Mouse (Mus musculus) C2C12 (cell line): Measurements from ENCODE around the gene Tbc1d22b. TPM values are rescaled to one million over a fixed set of nuclear protein-coding genes. Genes with fewer than 3 reads are reported as not detected.

Experiments used
- H3K27me3 ChIP-seq: one replicate; pipeline ENCODE4 v1.6.1; 2011; ENCODE audit not compliant: control insufficient read depth, insufficient read depth, insufficient read length
- H3K36me3 ChIP-seq: one replicate; pipeline ENCODE4 v1.6.1; 2011; ENCODE audit not compliant: control insufficient read depth, insufficient read depth
- H3K4me3 ChIP-seq: one replicate; pipeline ENCODE4 v1.5.1; 2011; ENCODE audit warnings: mild to moderate bottlenecking, control low read depth; ENCODE audit not compliant: poor library complexity, insufficient read depth, severe bottlenecking
- H3K79me2 ChIP-seq: one replicate; pipeline ENCODE4 v1.6.1; 2011; ENCODE audit not compliant: control insufficient read depth, insufficient read depth
- H3K79me3 ChIP-seq: one replicate; pipeline ENCODE4 v1.6.1; 2011; ENCODE audit warnings: low read depth, control low read depth
- H3ac ChIP-seq: one replicate; pipeline ENCODE3; 2011; ENCODE audit warnings: low read depth; ENCODE audit not compliant: control insufficient read depth, insufficient read length
- CEBPB ChIP-seq: IDR thresholded peaks from one replicate; pipeline ENCODE4 v1.6.1; 2011; ENCODE audit warnings: low read depth, mild to moderate bottlenecking, control low read depth, moderate library complexity
- CTCF ChIP-seq: IDR thresholded peaks from one replicate; pipeline ENCODE4 v1.5.1; 2011; ENCODE audit not compliant: control insufficient read depth, insufficient read depth, insufficient read length
- FOSL1 ChIP-seq: IDR thresholded peaks from one replicate; pipeline ENCODE4 v1.8.0; 2011; ENCODE audit warnings: mild to moderate bottlenecking, low read length; ENCODE audit not compliant: poor library complexity, insufficient read depth, severe bottlenecking
- MAX ChIP-seq: IDR thresholded peaks from one replicate; pipeline ENCODE4 v1.6.1; 2011; ENCODE audit warnings: mild to moderate bottlenecking, control low read depth
- MYOD1 ChIP-seq: IDR thresholded peaks from one replicate; pipeline ENCODE4 v1.6.1; 2011; ENCODE audit warnings: low read depth; ENCODE audit not compliant: control insufficient read depth, insufficient read length
- MYOG ChIP-seq: IDR thresholded peaks from one replicate; pipeline ENCODE4 v1.6.1; 2011; ENCODE audit not compliant: control insufficient read depth, insufficient read length; ENCODE audit errors: extremely low read depth
- USF1 ChIP-seq: IDR thresholded peaks from one replicate; pipeline ENCODE4 v1.6.1; 2011; ENCODE audit warnings: low read depth, mild to moderate bottlenecking, control low read depth, moderate library complexity
- polyA plus RNA-seq: library from polyadenylated mRNA; unstranded; fragments of >200 nt; fragmentation: generic; extraction: Trizol; gene quantifications from one replicate; pipeline ENCODE4 v1.2.1, GENCODE M21; 2012; ENCODE audit warnings: missing spikeins

Gene Tbc1d22b
- polyA plus RNA-seq, 1 experiment: 7.9 TPM

DNA sequence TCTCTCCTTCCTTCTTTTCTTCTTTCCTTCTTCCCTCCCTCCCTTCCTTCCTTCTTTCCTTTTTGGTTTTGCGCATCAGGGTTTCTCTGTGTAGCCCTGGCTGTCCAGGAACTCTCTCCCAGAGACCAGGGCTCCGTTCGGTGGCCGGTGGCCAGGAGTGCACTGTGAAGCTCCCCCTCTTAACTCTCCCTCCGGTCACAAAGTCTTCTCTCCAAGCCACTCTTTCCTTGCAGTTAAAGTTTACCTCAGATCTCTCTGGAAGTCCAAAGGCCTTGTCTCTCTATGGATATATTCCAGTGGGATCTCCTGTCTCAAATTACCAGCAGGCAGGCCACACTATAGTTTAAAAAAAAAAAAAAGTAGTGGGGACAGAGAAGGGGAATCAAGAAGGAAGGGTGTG, 4.3 kb upstream of the Tbc1d22b start:
- Histone ChIP-seq H3K4me3 (no peak overlapping the region), H3K79me3 (peaks cover 4% of the 10 kb centered on the region), H3ac (no peak overlapping the region), H3K79me2 (peaks cover 6% of the 10 kb centered on the region), H3K36me3 (no peaks in the 10 kb centered on the region), H3K27me3 (no peaks in the 10 kb centered on the region)
- TF ChIP-seq CTCF (no peak), MYOD1 (no peak), CEBPB (no peak), USF1 (no peak), MAX (no peak), FOSL1 (no peak), MYOG (no peak)

DNA sequence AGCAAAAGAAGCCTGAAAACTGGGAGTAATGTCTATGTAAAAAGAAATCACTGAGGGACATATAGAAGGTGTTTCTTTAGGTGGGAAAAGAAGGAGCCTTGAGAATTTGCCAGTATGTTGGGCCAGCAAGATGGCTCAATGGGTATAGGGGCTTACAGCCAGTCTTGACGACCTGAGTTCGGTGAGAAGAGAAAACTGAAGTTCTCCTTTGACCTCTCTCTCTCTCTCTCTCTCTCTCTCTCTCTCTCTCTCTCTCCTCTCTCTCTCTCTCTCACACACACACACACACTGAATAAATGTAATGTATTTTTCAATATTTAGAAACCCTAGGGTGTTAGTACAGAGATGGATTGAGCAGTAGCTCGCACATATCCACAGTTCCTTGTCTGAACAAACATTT, 1.1 kb upstream of the Tbc1d22b start:
- TF ChIP-seq USF1 (no peak), FOSL1 (no peak), CEBPB (no peak), MAX (no peak), MYOD1 (no peak), CTCF (no peak), MYOG (no peak)
- no peaks in the 10 kb centered on the region for H3K27me3 ChIP-seq

GRCm38 (mm10) chr17:29548994-29549393, 591 bp upstream of the Tbc1d22b start:
- H3K79me3 ChIP-seq: peaks cover 6% of the 10 kb centered on the region
- peaks cover 19% of the 10 kb centered on the region for H3K79me2 ChIP-seq
- H3K27me3 ChIP-seq: no peaks in the 10 kb centered on the region
- H3ac ChIP-seq: no peak overlapping the region
- TF ChIP-seq USF1: no peak
- no peak for TF ChIP-seq CTCF
- no peak for TF ChIP-seq FOSL1
- TF ChIP-seq MYOD1: no peak
- no peak overlapping the region for H3K4me3 ChIP-seq
- no peaks in the 10 kb centered on the region for H3K36me3 ChIP-seq

More for the DNA sequence above, 1.1 kb upstream of the Tbc1d22b start:
- H3K4me3 ChIP-seq: no peak overlapping the region
- H3K79me2 ChIP-seq: peaks cover 19% of the 10 kb centered on the region
- no peaks in the 10 kb centered on the region for H3K36me3 ChIP-seq
- H3ac ChIP-seq: no peak overlapping the region
- peaks cover 6% of the 10 kb centered on the region for H3K79me3 ChIP-seq

DNA sequence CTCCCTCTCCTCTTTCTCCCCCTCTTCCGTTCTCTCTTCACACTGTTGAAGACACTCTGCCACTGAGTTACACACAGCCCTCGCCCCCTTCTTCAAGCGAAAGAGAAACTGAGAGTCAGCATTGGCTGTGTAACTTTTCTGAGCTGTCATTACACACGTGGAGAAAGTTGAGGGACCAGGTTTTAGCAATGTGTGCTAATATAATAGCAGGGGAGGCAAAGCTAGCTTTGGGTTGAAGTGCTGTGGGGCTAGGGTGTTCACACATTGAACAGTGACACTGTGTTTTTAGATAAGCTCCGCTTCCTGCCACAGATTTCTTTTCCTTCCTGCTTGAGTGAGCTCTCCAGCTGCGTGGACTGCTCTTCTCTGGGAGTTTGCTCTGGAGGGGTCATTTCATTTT, 1.4 kb downstream of the Tbc1d22b start:
- Histone ChIP-seq H3K36me3 (no peaks in the 10 kb centered on the region), H3K4me3 (no peak overlapping the region), H3ac (no peak overlapping the region), H3K79me3 (peaks cover 6% of the 10 kb centered on the region), H3K27me3 (no peaks in the 10 kb centered on the region), H3K79me2 (peaks cover 19% of the 10 kb centered on the region)
- TF ChIP-seq FOSL1 (no peak), MYOG (no peak), MYOD1 (no peak), USF1 (no peak), CEBPB (no peak), CTCF (no peak), MAX (no peak)

- H3K4me3 ChIP-seq: no peak within 1 kb of the TSS
Observed at GRCm38 (mm10) chr17:29552162-29552732, 2.7 kb downstream of the Tbc1d22b start, which contains the start of gene Tmem217. Tmem217 (minus strand) TSS chr17:29552385.

DNA sequence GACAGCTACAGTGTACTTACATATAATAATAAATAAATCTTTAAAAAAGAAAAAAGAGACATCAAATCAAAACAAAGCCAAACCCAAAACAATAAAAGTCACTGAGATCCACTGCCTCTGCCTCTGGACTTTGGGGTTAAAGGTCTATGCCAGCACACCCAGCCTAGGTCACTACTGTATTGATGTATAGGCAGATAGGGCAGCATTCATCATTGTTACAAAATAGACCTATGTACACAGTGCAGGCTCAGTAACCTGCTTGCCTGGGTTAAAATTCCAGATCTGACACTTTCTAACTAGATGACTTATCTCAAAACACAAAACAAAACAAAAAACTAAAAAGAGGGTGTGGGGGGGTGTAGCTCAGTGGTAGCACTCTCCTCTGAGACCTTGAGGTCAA, 4.6 kb downstream of the Tbc1d22b start:
- H3K36me3 ChIP-seq: no peaks in the 10 kb centered on the region
- H3K4me3 ChIP-seq: no peak overlapping the region
- H3ac ChIP-seq: no peak overlapping the region
- TF ChIP-seq USF1 (no peak), FOSL1 (no peak), CTCF (no peak), MYOG (no peak), CEBPB (no peak), MYOD1 (no peak), MAX (no peak)
- peaks cover 6% of the 10 kb centered on the region for H3K79me3 ChIP-seq
- H3K27me3 ChIP-seq: no peaks in the 10 kb centered on the region
- H3K79me2 ChIP-seq: peaks cover 19% of the 10 kb centered on the region

More at GRCm38 (mm10) chr17:29552162-29552732, 2.7 kb downstream of the Tbc1d22b start, which contains the start of gene Tmem217:
- Histone ChIP-seq H3K36me3 (no peaks in the 10 kb centered on the region), H3K79me3 (peaks cover 6% of the 10 kb centered on the region), H3K27me3 (no peaks in the 10 kb centered on the region), H3K79me2 (peaks cover 19% of the 10 kb centered on the region), H3ac (no peak within 1 kb of the TSS)
- TF ChIP-seq MYOD1: no peak
- TF ChIP-seq CTCF: no peak
- TF ChIP-seq CEBPB: no peak
- no peak for TF ChIP-seq USF1
- TF ChIP-seq MYOG: no peak
- TF ChIP-seq MAX: no peak
